Mouse (Mus musculus): Measurements from ENCODE around the gene Olfr186.
"Not testable (repeated sequence)": the region's sequence is repeated elsewhere in the genome, so short reads cannot be mapped to it uniquely, and the experiment has no call there.

Gene Olfr186

GRCm38 (mm10) chr16:59030191-59030590 lies at the start of gene Olfr186:
Olfr186 (minus strand) TSS chr16:59030291.
- no peak for DNase-seq (ENCODE audit: low spot score in 2 of 2)

- no peak for DNase-seq (ENCODE audit: low spot score in 2 of 2)
Observed at GRCm38 (mm10) chr16:59077905-59078304, 47.8 kb upstream of the Olfr186 start, which contains the start of gene Olfr190. Olfr190 (minus strand) TSS chr16:59078005.

GRCm38 (mm10) chr16:59073520-59073919 lies 43.4 kb upstream of the Olfr186 start:
- DNase-seq (ENCODE audit: low spot score in 2 of 2): no peak

GRCm38 (mm10) chr16:59071755-59072154 lies 41.7 kb upstream of the Olfr186 start:
- DNase-seq (ENCODE audit: low spot score in 2 of 2): no peak

GRCm38 (mm10) chr16:59062411-59062810 lies 32.3 kb upstream of the Olfr186 start:
- not testable (repeated sequence) for DNase-seq (ENCODE audit: low spot score in 2 of 2)

- DNase-seq (ENCODE audit: low spot score in 2 of 2): not testable (repeated sequence)
Observed at GRCm38 (mm10) chr16:59049286-59049685, 19.2 kb upstream of the Olfr186 start.

- DNase-seq (ENCODE audit: low spot score in 2 of 2): no peak
Observed at GRCm38 (mm10) chr16:59048860-59049259, 18.8 kb upstream of the Olfr186 start.

- no peak for DNase-seq (ENCODE audit: low spot score in 2 of 2)
Observed at GRCm38 (mm10) chr16:59047579-59047978, 17.5 kb upstream of the Olfr186 start.

GRCm38 (mm10) chr16:59045835-59046234 lies 15.7 kb upstream of the Olfr186 start:
- no peak for DNase-seq (ENCODE audit: low spot score in 2 of 2)

- no peak for DNase-seq (ENCODE audit: low spot score in 2 of 2)
Observed at GRCm38 (mm10) chr16:59039710-59040109, 9.6 kb upstream of the Olfr186 start, which contains the start of gene Olfr187. Olfr187 (minus strand) TSS chr16:59039767.

GRCm38 (mm10) chr16:59013357-59014018 lies 16.6 kb downstream of the Olfr186 start:
- DNase-seq (ENCODE audit: low spot score in 2 of 2): no peak

GRCm38 (mm10) chr16:59007146-59007545 lies 22.9 kb downstream of the Olfr186 start:
- no peak for DNase-seq (ENCODE audit: low spot score in 2 of 2)

GRCm38 (mm10) chr16:58995057-58995456 lies 35.0 kb downstream of the Olfr186 start, which contains the start of gene Olfr183:
Olfr183 (plus strand) TSS chr16:58995357.
- no peak for DNase-seq (ENCODE audit: low spot score in 2 of 2)
